In the genomic region with DNA sequence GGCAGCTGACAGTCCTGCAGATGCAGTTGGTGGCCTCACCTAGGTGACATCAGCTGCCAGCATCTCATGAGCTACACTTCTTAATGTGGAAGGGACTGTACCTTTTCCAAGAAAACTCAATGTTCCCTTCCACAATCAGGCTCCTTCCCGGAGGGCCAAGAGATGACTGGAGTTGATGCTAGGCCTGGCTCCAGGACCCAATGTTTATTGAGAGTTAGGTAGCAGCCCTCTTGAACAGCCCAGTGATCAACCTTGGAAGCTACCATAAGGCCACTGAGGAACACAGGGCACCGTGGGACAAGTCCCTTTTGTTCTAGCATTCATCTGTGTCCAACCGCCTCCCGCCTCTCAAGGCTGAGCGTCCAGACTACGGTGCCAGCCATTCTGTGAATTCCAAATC, we compare ENCODE assay signal across 9 mouse cellular contexts. TPM values are rescaled to one million over a fixed set of nuclear protein-coding genes. Genes with fewer than 3 reads are reported as not detected.
DNase-seq lines count a peak whose midpoint lies in the region; ATAC-seq and TF ChIP-seq lines count a peak whose summit lies in the region.
"Had no signal": no experiment of that assay in that cellular context is flagged by ENCODE, and none has a peak within 500 bp of the region (broad histone marks: within the 10 kb centered on the region; RNA-seq: fewer than 3 reads in every experiment).

No protein-coding gene starts in this region.

- H3K36me3 ChIP-seq in liver, adult 2 months (ENCODE audit: control insufficient read depth, insufficient read depth, low read length): peaks cover 3% of the 10 kb centered on the region; the same call in 1 of the 2 replicates
- peaks cover 22% of the 10 kb centered on the region for H3K36me3 ChIP-seq in embryonic facial prominence, embryonic 15.5 days
- peaks cover 10% of the 10 kb centered on the region for H3K36me3 ChIP-seq in intestine, embryonic 15.5 days
- peaks cover 16% of the 10 kb centered on the region for H3K36me3 ChIP-seq in neural tube, embryonic 12.5 days

- no peak for TF ChIP-seq POLR2A in liver, adult 2 months (IDR thresholded peaks at IDR 0.05; ENCODE audit: extremely low read depth, insufficient read depth, low read length)

- intact Hi-C loops in left cerebral cortex, postnatal 25 days (cut with DNase I): no loop called here

- no peaks in the 10 kb centered on the region for H3K27me3 ChIP-seq in liver, adult 2 months (ENCODE audit: control insufficient read depth, insufficient read depth, low read length)
- H3K27me3 ChIP-seq in embryonic facial prominence, embryonic 15.5 days: no peaks in the 10 kb centered on the region
- H3K27me3 ChIP-seq in intestine, embryonic 15.5 days (replicated peaks): no peaks in the 10 kb centered on the region
- no peaks in the 10 kb centered on the region for H3K27me3 ChIP-seq in neural tube, embryonic 12.5 days (replicated peaks)

- no peak for ATAC-seq in embryonic facial prominence, embryonic 15.5 days (ENCODE audit: insufficient number of reproducible peaks, low FRiP score, low TSS enrichment, low read depth)
- ATAC-seq in intestine, embryonic 15.5 days: no peak
- no peak for ATAC-seq in neural tube, embryonic 12.5 days (ENCODE audit: low FRiP score, low read depth)

- TF ChIP-seq CTCF in liver, adult 2 months (IDR thresholded peaks at IDR 0.05; ENCODE audit: low read depth, low read length): no peak

- WGBS in liver, adult 2 months: 70% methylated on average over 6 of the region's 6 CpGs
- WGBS in embryonic facial prominence, embryonic 15.5 days: 86% methylated on average over 6 of the region's 6 CpGs
- WGBS in intestine, embryonic 15.5 days: 86% methylated on average over 6 of the region's 6 CpGs
- WGBS in neural tube, embryonic 12.5 days: 86% methylated on average over 6 of the region's 6 CpGs

- H3K9ac ChIP-seq in liver, adult 2 months (ENCODE audit: low read depth, low read length): peak overlapping the region; percentile 97
- peak overlapping the region; percentile 99; the same call in 1 of the 2 replicates for H3K9ac ChIP-seq in embryonic facial prominence, embryonic 15.5 days
- peak overlapping the region; percentile 99 for H3K9ac ChIP-seq in intestine, embryonic 15.5 days
- H3K9ac ChIP-seq in neural tube, embryonic 12.5 days: peak overlapping the region; percentile 92

- no peaks in the 10 kb centered on the region for H3K9me3 ChIP-seq in embryonic facial prominence, embryonic 15.5 days (replicated peaks)
- H3K9me3 ChIP-seq in intestine, embryonic 15.5 days: no peaks in the 10 kb centered on the region
- H3K9me3 ChIP-seq in neural tube, embryonic 12.5 days: no peaks in the 10 kb centered on the region

- DNase-seq in liver, adult 2 months (ENCODE audit: extremely low read depth, low read depth, low spot score): no peak
- DNase-seq in liver: no peak
- DNase-seq in left cerebral cortex, postnatal 25 days (ENCODE audit: low spot score in 2 of 2): no peak
- no peak for DNase-seq in retina, postnatal 1 day
- no peak for DNase-seq in Muller cell, postnatal 12 days (ENCODE audit: inconsistent ontology term)
- DNase-seq: adrenal gland, postnatal 10 days had no signal

- no peak overlapping the region for H3K4me3 ChIP-seq in liver, adult 2 months (ENCODE audit: insufficient read depth, low read depth, low read length)
- peak overlapping the region; percentile 88 for H3K4me3 ChIP-seq in embryonic facial prominence, embryonic 15.5 days (replicated peaks)
- peak overlapping the region; percentile 83 for H3K4me3 ChIP-seq in intestine, embryonic 15.5 days (replicated peaks)
- peak overlapping the region; percentile 69 for H3K4me3 ChIP-seq in neural tube, embryonic 12.5 days

- peaks cover 3% of the 10 kb centered on the region; the same call in 1 of the 2 replicates for H3K4me1 ChIP-seq in liver, adult 2 months (ENCODE audit: control insufficient read depth, insufficient read depth, low read length)
- peaks cover 22% of the 10 kb centered on the region for H3K4me1 ChIP-seq in embryonic facial prominence, embryonic 15.5 days
- peaks cover 18% of the 10 kb centered on the region for H3K4me1 ChIP-seq in intestine, embryonic 15.5 days (replicated peaks)
- H3K4me1 ChIP-seq in neural tube, embryonic 12.5 days: peaks cover 12% of the 10 kb centered on the region

- H3K4me2 ChIP-seq in embryonic facial prominence, embryonic 15.5 days (replicated peaks): peak overlapping the region; percentile 93
- peak overlapping the region; percentile 88 for H3K4me2 ChIP-seq in intestine, embryonic 15.5 days (replicated peaks)
- H3K4me2 ChIP-seq in neural tube, embryonic 12.5 days (replicated peaks): peak overlapping the region; percentile 74

- H3K79me2 ChIP-seq in liver, adult 2 months (ENCODE audit: control insufficient read depth, insufficient read depth, low read length): peaks cover 5% of the 10 kb centered on the region; the same call in 1 of the 2 replicates

- H3K27ac ChIP-seq in liver, adult 2 months (replicated peaks; ENCODE audit: insufficient read depth, low read depth, low read length): no peak overlapping the region
- H3K27ac ChIP-seq in embryonic facial prominence, embryonic 15.5 days (replicated peaks): 0 out of 2 replicates have a peak overlapping the region, but pooled peaks have one; percentile 87
- H3K27ac ChIP-seq in intestine, embryonic 15.5 days: no peak overlapping the region
- H3K27ac ChIP-seq in neural tube, embryonic 12.5 days: no peak overlapping the region

RNA-seq across cellular contexts. Expression of a gene that starts 1.1 kb away (rescaled TPM):
- 19.5 and 26.2 TPM in 2 replicates for total RNA-seq in liver, adult 2 months (2014; rRNA removed)
- polyA plus RNA-seq in liver, adult 2 months (2012; rRNA removed): 29.8 and 30.5 TPM in 2 replicates
- polyA plus RNA-seq in embryonic facial prominence, embryonic 15.5 days (2015; fragmentation: Nextera tagmentation; extraction: Ambion mirVana): 46.6 TPM in 2 replicates
- 30.4 and 31.5 TPM in 2 replicates for polyA plus RNA-seq in intestine, embryonic 15.5 days (2015; fragmentation: Nextera tagmentation; extraction: Ambion mirVana)
- 39.8 and 47.3 TPM in 2 replicates for polyA plus RNA-seq in neural tube, embryonic 12.5 days (2016; fragmentation: Nextera tagmentation; extraction: Ambion mirVana)
- 100 to 1,000 TPM; 109 to 120 TPM for total RNA-seq in left cerebral cortex, postnatal 25 days (2021)

RNA-seq across cellular contexts. Expression of a gene that starts 42.0 kb away (rescaled TPM):
- 8.5 and 9.3 TPM in 2 replicates for total RNA-seq in liver, adult 2 months (2014; rRNA removed)
- polyA plus RNA-seq in liver, adult 2 months (2012; rRNA removed): 9.3 and 9.9 TPM in 2 replicates
- polyA plus RNA-seq in embryonic facial prominence, embryonic 15.5 days (2015; fragmentation: Nextera tagmentation; extraction: Ambion mirVana): 19.3 and 19.7 TPM in 2 replicates
- 9.6 and 12.5 TPM in 2 replicates for polyA plus RNA-seq in intestine, embryonic 15.5 days (2015; fragmentation: Nextera tagmentation; extraction: Ambion mirVana)
- 22.4 and 25.4 TPM in 2 replicates for polyA plus RNA-seq in neural tube, embryonic 12.5 days (2016; fragmentation: Nextera tagmentation; extraction: Ambion mirVana)
- 10 to 100 TPM; 13.4 to 14.1 TPM for total RNA-seq in left cerebral cortex, postnatal 25 days (2021)
